Mouse (Mus musculus) neural tube, embryonic 14.5 days (tissue): ENCODE results near the gene Wnk2. TPM values are rescaled to one million over a fixed set of nuclear protein-coding genes. Genes with fewer than 3 reads are reported as not detected.

ENCODE experiments used
- ATAC-seq: fragments of 200-750 bp; cut with Nextera tagmentation; 2 replicates; pipeline ENCODE4 v1.8.0; 2017; ENCODE audit warnings: low read depth, mild to moderate bottlenecking, moderate TSS enrichment, moderate library complexity
- H3K27ac ChIP-seq: fragments of 300-500 bp; sonication (generic); 2 replicates; pipeline ENCODE4 v1.5.1; 2014; ENCODE audit warnings: low read depth, mild to moderate bottlenecking, control low read depth, low read length, moderate library complexity, mixed read lengths
- H3K27me3 ChIP-seq: fragments of 300-500 bp; sonication (generic); 2 replicates; pipeline ENCODE4 v1.6.1; 2014; ENCODE audit warnings: low read length; ENCODE audit not compliant: control insufficient read depth, insufficient read depth
- H3K36me3 ChIP-seq: fragments of 300-500 bp; sonication (generic); 2 replicates; pipeline ENCODE4 v1.6.1; 2014; ENCODE audit warnings: low read length, mixed read lengths; ENCODE audit not compliant: control insufficient read depth, insufficient read depth
- H3K4me1 ChIP-seq: fragments of 300-500 bp; sonication (generic); 2 replicates; pipeline ENCODE4 v1.6.1; 2014; ENCODE audit warnings: low read length; ENCODE audit not compliant: control insufficient read depth, insufficient read depth
- H3K4me2 ChIP-seq: fragments of 300-500 bp; sonication (generic); 2 replicates; pipeline ENCODE4 v1.6.1; 2014; ENCODE audit warnings: mild to moderate bottlenecking, low read depth, low read length, control low read depth
- H3K4me3 ChIP-seq: fragments of 300-500 bp; sonication (generic); 2 replicates; pipeline ENCODE4 v1.5.1; 2014; ENCODE audit warnings: low read depth, low read length, control low read depth, mixed read lengths
- H3K9ac ChIP-seq: fragments of 300-500 bp; sonication (generic); replicated peaks from 2 replicates; pipeline ENCODE4 v1.6.1; 2014; ENCODE audit warnings: low read depth, mild to moderate bottlenecking, control low read depth, low read length, mixed read lengths
- H3K9me3 ChIP-seq: fragments of 300-500 bp; sonication (generic); 2 replicates; pipeline ENCODE4 v1.6.1; 2016; ENCODE audit warnings: low read length; ENCODE audit not compliant: control insufficient read depth
- WGBS: fragments of 180-500 bp; shearing (Covaris S2); extraction: QIAGEN DNeasy Blood & Tissue Kit; methylation state at CpG from one replicate; pipeline ENCODE4 v1.1.7; 2014; 5-methylcytosine and 5-hydroxymethylcytosine counted together
- polyA plus RNA-seq: library from polyadenylated mRNA; unstranded; fragments of >200 nt; fragmentation: Nextera tagmentation; extraction: Ambion mirVana; gene quantifications from 2 replicates; pipeline ENCODE4 v1.2.1, GENCODE M21; 2014

The Wnk2 gene
- polyA plus RNA-seq: 26.5 and 33.1 TPM in 2 replicates

DNA sequence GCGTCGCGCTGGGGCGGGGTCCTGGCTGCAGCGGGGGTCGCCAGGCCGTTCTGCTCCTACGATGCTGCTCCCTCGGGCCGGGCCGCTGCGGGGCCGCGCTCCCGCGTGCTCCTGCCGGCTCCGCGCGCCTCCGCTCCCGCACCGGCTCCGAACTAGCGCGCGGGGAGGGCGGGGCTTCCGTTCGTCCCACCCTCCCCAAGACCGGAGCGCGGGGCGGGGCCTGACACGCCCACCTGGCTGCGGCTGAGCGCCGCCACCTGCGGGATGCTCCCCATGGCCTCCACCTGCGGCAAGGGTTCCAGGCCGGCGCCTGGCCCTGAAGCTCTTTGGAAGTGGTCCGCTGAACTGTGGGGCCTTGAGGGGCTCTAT is at the start of gene Wnk2:
Gene Wnk2, minus strand, starts transcription at position 157 of the 369 bp plus-strand sequence.
- ATAC-seq: peak; percentile 80
- Histone ChIP-seq H3K27me3 (no peaks in the 10 kb centered on the region), H3K4me2 (peak within 1 kb of the TSS; percentile 98), H3K36me3 (no peaks in the 10 kb centered on the region), H3K4me3 (peak within 1 kb of the TSS; percentile 92), H3K9me3 (no peaks in the 10 kb centered on the region), H3K9ac (peak within 1 kb of the TSS; percentile 93), H3K4me1 (peaks cover 29% of the 10 kb centered on the region), H3K27ac (peak within 1 kb of the TSS; percentile 94)
- under 1% methylated on average over 37 of the region's 43 CpGs for WGBS

DNA sequence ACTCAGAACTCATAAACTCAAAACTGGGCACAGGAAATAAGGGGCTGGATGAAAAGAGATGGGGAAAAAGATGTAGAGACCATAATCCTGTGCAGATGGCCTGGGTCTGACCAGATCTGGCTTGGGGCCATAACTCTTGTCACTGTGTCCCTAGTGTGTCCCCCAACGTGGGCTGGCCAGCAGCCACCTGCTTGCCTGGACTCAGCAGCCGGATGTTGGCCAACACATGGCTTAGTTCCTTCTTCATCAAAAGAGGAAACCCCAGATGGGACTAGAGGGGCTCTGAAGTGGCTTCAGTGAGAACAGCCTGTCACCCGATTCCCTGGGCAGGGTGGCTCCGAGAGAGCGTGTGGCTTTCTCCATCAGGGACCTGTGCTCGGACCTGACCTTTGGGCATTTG is 49.0 kb upstream of the Wnk2 start:
- no peak overlapping the region for H3K27ac ChIP-seq
- no peaks in the 10 kb centered on the region for H3K4me1 ChIP-seq
- H3K9ac ChIP-seq: no peak overlapping the region
- H3K27me3 ChIP-seq: no peaks in the 10 kb centered on the region
- H3K9me3 ChIP-seq: no peaks in the 10 kb centered on the region
- ATAC-seq: no peak
- no peaks in the 10 kb centered on the region for H3K36me3 ChIP-seq
- WGBS: 78% methylated on average over 6 of the region's 6 CpGs
- no peak overlapping the region for H3K4me2 ChIP-seq
- no peak overlapping the region for H3K4me3 ChIP-seq

DNA sequence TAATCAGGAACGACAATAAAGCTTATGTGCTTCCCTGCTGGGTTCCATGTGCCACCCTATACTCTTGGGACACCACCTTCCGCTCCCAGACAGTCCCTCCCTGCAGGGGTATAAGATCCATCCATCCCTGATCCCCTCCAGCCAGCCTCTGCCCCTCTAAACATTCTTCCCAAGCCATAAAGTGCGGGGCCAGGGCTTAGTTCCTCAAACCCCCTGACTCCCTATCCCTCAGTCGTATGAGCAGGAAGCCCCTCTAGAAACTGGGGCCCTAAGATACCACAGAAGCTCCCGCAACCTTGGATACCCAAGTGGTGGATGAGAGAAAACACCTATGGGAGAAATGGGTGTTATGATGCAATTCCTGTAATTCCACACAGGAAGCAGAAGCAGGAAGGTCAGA is 48.4 kb upstream of the Wnk2 start:
- 0 out of 2 replicates have a peak, but pooled peaks cover 3% of the 10 kb centered on the region for H3K4me1 ChIP-seq
- H3K9ac ChIP-seq: no peak overlapping the region
- no peak for ATAC-seq
- H3K4me3 ChIP-seq: no peak overlapping the region
- H3K9me3 ChIP-seq: no peaks in the 10 kb centered on the region
- H3K27ac ChIP-seq: no peak overlapping the region
- WGBS: 79% methylated on average over 5 of the region's 5 CpGs
- no peaks in the 10 kb centered on the region for H3K27me3 ChIP-seq
- no peak overlapping the region for H3K4me2 ChIP-seq
- no peaks in the 10 kb centered on the region for H3K36me3 ChIP-seq

DNA sequence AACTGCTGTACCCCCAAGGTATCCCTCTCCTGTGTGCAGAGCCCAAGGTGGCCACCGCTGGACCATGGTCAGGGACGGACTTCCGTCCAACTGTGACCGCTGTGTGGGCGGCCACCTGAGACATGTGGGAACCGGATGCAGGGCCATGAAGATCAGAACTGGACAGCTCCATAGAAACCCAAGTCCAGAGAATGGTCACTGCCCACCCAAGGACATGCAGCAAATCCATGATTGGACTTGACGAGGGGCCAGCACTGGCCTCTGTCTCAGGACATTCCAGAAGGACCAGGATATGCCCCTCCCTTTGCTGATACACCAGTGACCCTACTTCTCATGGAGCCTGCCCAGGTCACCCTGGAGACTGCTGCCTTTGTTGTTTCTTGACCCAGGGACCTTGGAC is 47.8 kb upstream of the Wnk2 start:
- WGBS: 94% methylated on average over 7 of the region's 7 CpGs
- 0 out of 2 replicates have a peak, but pooled peaks cover 7% of the 10 kb centered on the region for H3K4me1 ChIP-seq
- H3K9me3 ChIP-seq: no peaks in the 10 kb centered on the region
- no peak overlapping the region for H3K4me2 ChIP-seq
- ATAC-seq: no peak
- no peak overlapping the region for H3K9ac ChIP-seq
- H3K27me3 ChIP-seq: no peaks in the 10 kb centered on the region
- no peaks in the 10 kb centered on the region for H3K36me3 ChIP-seq
- H3K27ac ChIP-seq: no peak overlapping the region
- no peak overlapping the region for H3K4me3 ChIP-seq

DNA sequence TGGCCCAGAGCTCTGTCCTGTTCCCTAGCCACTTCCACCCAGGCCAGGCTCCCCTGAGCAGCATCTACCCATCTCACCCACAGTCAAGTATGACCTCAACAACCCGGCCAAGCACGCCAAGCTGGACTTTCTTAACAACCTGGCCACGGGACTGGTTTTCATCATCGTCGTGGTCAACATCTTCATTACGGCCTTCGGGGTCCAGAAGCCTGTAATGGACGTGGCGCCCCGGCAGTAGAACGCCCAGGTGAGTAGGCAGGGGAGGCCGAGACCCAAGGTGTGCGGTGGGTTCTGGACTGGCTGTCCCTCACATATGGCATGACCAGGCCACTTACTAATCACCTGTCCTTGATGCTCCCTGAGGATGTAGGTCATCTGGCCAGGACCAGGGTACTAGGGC is 47.0 kb upstream of the Wnk2 start:
- ATAC-seq: no peak
- no peak overlapping the region for H3K27ac ChIP-seq
- WGBS: 98% methylated on average over 13 of the region's 13 CpGs

DNA sequence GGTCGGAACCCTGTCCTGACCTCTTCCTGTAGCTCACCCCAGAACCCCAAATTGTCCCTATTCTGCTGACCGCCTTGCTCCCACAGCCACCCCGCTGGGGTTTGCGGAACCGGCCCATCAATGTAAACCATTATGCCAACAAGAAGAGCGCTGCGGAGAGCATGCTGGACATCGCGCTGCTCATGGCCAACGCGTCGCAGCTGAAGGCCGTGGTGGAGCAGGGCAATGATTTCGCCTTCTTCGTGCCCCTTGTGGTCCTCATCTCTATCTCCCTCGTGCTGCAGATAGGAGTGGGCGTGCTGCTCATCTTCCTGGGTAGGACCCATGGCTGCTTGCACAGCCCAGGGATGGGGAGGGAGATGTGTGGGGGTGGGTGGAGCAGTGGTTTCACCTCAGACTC is 45.8 kb upstream of the Wnk2 start:
- no peak overlapping the region for H3K27ac ChIP-seq
- no peak overlapping the region for H3K4me3 ChIP-seq
- 94% methylated on average over 17 of the region's 17 CpGs for WGBS
- H3K4me1 ChIP-seq: 0 out of 2 replicates have a peak, but pooled peaks cover 7% of the 10 kb centered on the region
- H3K9ac ChIP-seq: no peak overlapping the region
- H3K9me3 ChIP-seq: no peaks in the 10 kb centered on the region
- no peaks in the 10 kb centered on the region for H3K36me3 ChIP-seq
- no peak overlapping the region for H3K4me2 ChIP-seq
- no peak for ATAC-seq
- no peaks in the 10 kb centered on the region for H3K27me3 ChIP-seq

More for the DNA sequence above, 47.0 kb upstream of the Wnk2 start:
- Histone ChIP-seq H3K4me2 (no peak overlapping the region), H3K9ac (no peak overlapping the region), H3K36me3 (no peaks in the 10 kb centered on the region), H3K4me1 (0 out of 2 replicates have a peak, but pooled peaks cover 7% of the 10 kb centered on the region), H3K27me3 (no peaks in the 10 kb centered on the region), H3K9me3 (no peaks in the 10 kb centered on the region), H3K4me3 (no peak overlapping the region)

DNA sequence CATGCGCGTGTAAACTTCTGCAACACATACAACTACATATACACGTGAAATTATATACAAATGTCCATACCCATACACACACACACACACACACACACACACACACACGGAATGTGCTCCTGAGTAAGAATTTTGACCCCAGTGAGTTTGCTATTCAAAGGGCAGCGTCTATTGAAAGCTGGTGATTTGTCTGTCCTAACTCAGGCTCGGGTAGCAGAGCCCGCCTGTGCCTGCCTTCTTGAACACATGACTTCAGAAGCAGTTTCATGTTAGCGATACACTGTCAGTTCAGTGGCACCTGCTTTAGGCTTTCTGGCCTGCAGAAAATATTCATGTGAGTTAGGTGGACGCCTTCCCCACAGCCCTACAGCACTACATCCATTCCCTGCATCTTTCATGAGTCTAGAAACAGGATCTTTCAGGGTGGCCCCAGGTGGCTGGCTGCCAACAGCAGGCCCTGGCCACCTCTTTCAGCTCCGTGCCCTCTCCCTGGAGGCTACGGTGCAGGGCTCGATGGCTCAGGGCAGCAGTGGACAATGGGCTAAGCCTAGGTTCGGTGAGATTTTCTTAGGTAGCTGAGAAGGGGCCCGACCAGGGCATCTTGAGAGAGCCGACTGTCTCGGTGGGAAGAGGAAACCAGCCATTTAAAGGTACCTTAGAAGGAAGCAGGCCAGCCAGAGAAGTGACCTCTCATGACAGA is 44.5 kb upstream of the Wnk2 start:
- Histone ChIP-seq H3K27ac (no peak overlapping the region), H3K27me3 (no peaks in the 10 kb centered on the region), H3K4me1 (0 out of 2 replicates have a peak, but pooled peaks cover 13% of the 10 kb centered on the region), H3K9me3 (no peaks in the 10 kb centered on the region), H3K4me3 (no peak overlapping the region), H3K36me3 (no peaks in the 10 kb centered on the region), H3K4me2 (no peak overlapping the region), H3K9ac (no peak overlapping the region)
- 72% methylated on average over 16 of the region's 16 CpGs for WGBS
- no peak for ATAC-seq

DNA sequence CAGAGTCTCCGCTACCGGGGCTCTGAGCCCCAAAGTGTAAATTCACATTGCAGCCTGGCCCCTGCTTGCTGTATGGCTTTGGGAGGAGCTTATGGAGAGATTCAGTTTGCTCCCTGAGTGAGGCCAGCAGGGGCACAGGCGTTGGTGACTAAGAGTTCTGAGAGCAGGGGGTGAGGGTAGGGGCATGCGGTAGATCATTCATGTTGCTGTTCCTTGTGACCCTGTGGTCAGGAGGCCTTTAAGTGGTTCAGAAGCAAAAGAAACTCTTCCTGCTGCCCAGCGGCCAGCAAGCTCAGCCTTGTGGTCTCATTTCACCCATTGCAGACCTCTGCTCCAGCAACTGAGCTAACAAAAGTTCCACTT is 43.8 kb upstream of the Wnk2 start:
- H3K9ac ChIP-seq: no peak overlapping the region
- H3K4me1 ChIP-seq: peaks cover 16% of the 10 kb centered on the region; the same call in 1 of the 2 replicates
- WGBS: 46% methylated on average over 5 of the region's 5 CpGs
- no peak overlapping the region for H3K4me3 ChIP-seq
- no peak overlapping the region for H3K4me2 ChIP-seq
- ATAC-seq: no peak
- H3K36me3 ChIP-seq: no peaks in the 10 kb centered on the region
- no peaks in the 10 kb centered on the region for H3K9me3 ChIP-seq
- H3K27ac ChIP-seq: no peak overlapping the region
- no peaks in the 10 kb centered on the region for H3K27me3 ChIP-seq

DNA sequence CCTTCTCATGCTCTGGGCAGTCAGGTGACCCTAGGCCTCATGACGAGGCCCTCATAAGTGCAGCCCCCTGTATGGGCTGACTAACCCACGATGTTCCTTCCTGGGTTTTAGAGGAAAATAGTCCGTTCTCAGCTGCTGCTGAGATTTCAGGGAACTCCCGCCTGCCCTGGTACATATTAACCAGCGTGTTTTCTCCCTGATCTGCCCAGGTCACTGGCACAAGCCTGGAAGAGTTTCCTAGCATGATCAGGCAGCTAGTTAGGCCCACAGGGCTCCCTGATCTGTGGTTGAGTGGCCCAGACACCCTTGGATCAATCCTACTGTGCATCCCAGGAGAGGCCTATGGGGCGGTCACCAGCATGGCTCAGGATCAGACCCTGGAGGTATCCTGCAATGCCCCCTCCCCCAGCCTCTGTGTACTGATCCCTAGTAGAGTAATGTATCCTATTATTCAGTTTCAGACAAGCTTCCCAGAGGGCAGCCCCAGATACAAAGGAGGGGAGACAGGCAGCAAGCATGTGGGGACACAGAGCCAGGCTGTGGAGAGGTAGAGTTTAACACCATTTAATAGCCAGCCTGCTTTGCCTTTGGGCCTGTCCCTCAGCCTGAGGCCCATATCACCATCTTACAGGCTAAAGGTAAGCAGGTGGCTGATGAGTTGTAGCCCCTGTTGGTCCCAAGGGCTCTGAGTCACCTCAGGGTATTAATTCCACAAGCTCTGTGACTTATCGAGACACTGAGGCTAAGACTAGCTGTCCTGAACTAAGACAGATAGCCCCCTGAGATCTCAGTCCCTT is 43.3 kb upstream of the Wnk2 start:
- Histone ChIP-seq H3K4me1 (peaks cover 16% of the 10 kb centered on the region; the same call in 1 of the 2 replicates), H3K4me3 (no peak overlapping the region), H3K27ac (no peak overlapping the region), H3K4me2 (no peak overlapping the region), H3K9ac (no peak overlapping the region), H3K36me3 (no peaks in the 10 kb centered on the region), H3K9me3 (no peaks in the 10 kb centered on the region), H3K27me3 (no peaks in the 10 kb centered on the region)
- no peak for ATAC-seq
- WGBS: 75% methylated on average over 7 of the region's 7 CpGs
